Mouse (Mus musculus) T-helper 17 cell (primary cell): ENCODE data around the gene Tspan4.

Experiments
- in situ Hi-C, 2 experiments: fragments of 300-600 bp; cut with MboI, MseI; formaldehyde crosslinking; loops; 1 replicate in 1 of 2; 2 replicates in 1 of 2; pipeline ENCODE4 v1.15.1; 2025; ENCODE audit warnings: high pct_unique_total_duplicates in 2 of 2

Tspan4 gene

GRCm38 (mm10) chr7:141475011-141475804, at the start of gene Tspan4, which contains the start of gene Polr2l:
TSS of gene Tspan4 (plus strand) at chr7:141475240.
TSS of gene Polr2l (minus strand) at chr7:141475132.
- in situ Hi-C loops, result loop anchor here in 1 of 2 experiments (5.0 kb wide), 1 partner anchor 427 kb away; no protein-coding TSS in a partner anchor

- in situ Hi-C loops, result no loop called here
These were observed 47.9 kb upstream of the Tspan4 start for GRCm38 (mm10) chr7:141426948-141427730.

DNA sequence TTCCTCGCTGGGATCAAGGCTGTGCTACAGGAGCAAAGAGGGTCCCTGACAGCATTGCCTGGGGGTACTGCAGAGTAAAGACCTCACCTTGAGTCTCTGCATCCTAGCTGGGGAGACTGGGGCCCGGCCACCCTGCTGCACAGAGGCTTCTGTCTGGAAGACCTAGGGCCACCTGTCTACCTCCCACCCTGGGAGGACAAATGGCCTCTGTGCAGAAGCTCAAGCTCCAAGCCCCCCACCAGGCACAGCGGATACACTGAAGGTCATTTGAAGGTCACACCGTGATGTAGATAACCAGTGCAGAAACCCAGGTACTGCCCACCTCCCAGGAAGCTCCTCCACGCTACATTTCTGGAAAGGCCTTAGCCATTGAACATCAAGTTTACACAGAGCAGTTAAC, 46.3 kb upstream of the Tspan4 start:
- in situ Hi-C loops, result no loop called here

DNA sequence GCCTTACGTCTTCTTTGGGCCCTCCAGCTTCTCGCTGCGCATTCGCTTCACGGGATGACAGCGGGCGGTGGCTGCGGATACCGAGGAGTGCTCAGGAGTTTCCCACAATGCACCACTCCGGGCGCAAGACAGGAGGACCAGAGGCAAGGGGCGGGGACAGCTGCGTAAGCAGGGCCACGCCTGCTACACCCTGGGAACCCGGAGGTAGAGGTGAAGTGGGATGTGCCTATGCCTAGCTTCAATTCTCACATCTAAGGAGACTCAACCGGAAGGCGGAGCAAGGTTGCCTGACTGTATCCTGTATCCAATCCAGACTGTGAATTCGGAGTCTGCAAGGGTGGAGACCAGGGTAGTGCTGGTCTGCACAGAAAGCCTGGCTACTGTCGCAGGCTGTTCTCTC, 45.7 kb upstream of the Tspan4 start, which contains the start of gene Cend1:
Gene Cend1, minus strand, starts transcription at position 182 of the 400 bp plus-strand sequence.
- in situ Hi-C loops, result no loop called here

GRCm38 (mm10) chr7:141429840-141430584, 45.0 kb upstream of the Tspan4 start:
- in situ Hi-C loops, result no loop called here

DNA sequence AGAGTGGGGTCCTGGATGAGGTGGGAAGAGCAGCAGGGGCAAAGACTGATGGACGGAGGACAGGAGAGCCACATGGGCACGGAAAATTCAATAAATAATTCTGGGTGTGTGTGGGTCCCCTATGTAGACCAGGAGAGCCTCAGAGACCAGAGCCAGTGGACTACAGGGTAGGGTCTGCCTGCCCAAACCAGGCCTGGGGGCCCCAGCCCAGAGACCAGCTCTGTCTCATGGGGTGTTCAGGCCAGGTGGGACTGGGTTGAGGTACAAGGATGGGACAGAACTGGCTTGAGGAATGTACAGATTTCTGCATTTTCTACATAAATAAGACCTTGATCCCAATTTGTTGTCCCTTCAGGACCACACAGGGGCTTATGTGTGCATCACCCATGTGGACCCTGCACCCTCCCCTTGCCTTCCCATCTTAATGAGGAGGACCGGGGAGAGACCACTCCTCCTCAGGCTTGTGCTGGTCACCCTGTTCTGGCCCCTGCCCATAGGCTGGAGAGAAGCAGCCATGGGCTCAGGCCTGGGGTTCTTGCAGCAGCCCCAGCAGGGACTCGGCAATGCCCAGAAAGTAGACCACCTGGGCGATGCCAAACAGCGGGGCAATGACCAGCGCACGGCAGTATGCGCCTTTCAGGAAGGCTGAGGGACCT, 44.3 kb upstream of the Tspan4 start:
- in situ Hi-C loops, result no loop called here

DNA sequence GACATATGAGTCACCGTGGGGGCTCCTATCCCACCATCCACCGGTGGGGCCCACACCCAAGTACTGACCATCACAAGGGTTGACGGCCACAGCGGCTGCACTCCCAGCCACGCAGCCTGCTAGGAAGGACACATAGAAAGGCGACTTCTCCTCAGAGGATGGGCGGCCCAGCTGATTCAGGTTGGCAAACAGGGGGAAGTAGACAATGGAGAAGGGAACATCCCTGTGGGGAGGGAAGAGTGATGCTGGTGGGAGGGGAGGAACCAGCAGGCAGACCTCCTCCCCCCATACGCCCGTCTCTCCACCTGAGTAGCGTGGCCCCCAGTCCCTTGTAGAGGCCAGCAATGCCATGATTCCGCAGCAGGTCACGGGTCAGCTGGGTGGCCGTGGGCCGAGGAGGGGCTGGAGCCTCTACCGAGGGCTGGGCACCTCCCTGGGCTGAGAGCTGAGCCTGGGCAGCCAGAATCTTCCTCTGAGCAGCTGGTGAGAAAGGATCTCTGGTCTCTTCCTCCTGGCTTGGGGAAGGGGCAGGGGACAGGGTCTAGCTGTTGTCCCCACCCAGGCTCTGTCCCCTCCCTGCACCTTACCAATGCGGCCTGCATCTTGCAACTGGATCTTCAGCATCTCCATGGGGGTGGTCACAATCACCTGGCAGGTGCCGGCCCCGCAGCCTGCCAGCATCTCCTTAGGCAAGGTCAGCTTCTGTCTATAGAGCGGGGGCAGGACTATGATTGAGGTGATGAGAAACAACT, 43.4 kb upstream of the Tspan4 start:
- in situ Hi-C loops, result no loop called here

- in situ Hi-C loops, result no loop called here
These were observed 42.8 kb upstream of the Tspan4 start for GRCm38 (mm10) chr7:141432186-141432611.

- in situ Hi-C loops, result no loop called here
These were observed 42.1 kb upstream of the Tspan4 start for GRCm38 (mm10) chr7:141432741-141433516.

- in situ Hi-C loops, result no loop called here
These were observed 41.3 kb upstream of the Tspan4 start for GRCm38 (mm10) chr7:141433517-141434400.

GRCm38 (mm10) chr7:141434464-141434863, 40.6 kb upstream of the Tspan4 start:
- in situ Hi-C loops, result no loop called here

DNA sequence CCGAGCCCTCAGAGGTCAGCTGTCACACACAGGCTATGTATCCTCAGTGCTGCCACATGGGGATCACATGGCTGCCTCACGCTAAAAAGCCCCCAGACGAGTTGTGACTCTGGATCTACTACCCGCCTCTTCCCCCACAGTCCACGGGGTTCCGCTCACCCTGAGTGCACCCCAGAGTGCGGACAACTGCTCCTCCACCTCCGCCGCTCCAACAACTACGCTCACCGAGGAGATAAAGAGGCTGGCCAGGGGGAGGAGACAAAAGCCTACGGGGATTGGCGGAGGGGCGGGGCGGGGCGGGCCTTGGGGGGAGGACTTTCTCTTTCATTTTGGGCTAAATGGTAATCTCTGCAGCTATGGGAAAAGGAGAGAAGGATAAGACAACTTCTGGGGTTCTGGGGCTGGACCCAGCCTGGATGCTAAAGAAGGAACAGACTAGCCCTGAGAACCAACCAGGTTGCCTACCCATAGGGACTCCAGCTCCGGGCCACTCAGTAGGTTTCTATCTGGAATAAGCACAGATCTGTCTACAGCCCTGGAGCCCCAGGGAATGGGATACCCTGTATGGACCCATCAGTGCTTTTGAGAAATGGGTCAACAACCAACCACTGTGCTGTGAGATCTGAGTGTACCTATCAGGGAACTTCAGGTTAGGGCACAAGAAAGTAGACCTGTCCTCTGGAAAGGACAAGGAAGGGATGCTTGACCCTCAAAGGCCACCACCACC, 39.7 kb upstream of the Tspan4 start:
- in situ Hi-C loops, result no loop called here

DNA sequence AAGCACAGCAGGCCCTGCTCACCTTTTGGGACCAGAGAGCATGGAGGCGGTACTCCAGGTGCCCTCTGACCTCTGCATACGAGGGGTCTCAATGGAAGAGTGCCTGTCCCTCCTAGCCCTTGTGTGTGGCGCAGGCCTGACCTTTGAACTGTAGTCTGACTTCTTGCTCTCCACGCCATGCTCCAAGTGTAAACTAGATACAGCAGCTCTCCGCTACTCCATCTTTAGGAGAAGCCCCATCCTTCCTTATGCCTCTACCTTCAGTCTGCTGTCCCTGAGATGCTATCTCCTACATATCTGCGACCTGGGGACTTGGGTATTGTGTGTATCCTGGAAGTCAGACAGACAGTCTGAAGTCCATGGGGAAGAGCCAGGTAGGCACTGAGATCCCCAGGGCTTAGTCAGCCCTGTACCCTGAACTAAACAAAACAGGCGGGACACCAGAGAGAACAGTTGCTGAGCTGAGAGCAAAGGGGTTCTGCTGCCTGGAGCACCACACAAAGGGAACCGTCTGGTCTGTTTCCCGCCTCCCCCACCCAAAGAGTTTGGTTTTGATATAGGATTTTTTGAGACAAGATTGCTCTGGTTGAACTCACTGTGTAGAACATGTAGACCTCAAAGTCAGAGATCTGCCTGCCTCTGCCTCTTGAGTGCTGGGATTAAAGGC, 39.1 kb upstream of the Tspan4 start:
- in situ Hi-C loops, result no loop called here

- in situ Hi-C loops, result no loop called here
These were observed 38.5 kb upstream of the Tspan4 start for GRCm38 (mm10) chr7:141436523-141436892.

- in situ Hi-C loops, result no loop called here
These were observed 37.6 kb upstream of the Tspan4 start, which contains the start of gene Slc25a22 for GRCm38 (mm10) chr7:141437178-141438120. TSS of gene Slc25a22 (minus strand) at chr7:141437892.
